In genomic region chr13:6341102-6341737, GRCm38 (mm10) we compare ENCODE assay signal across 10 mouse cellular contexts.
DNase-seq lines count a peak whose midpoint lies in the region; ATAC-seq and TF ChIP-seq lines count a peak whose summit lies in the region.
"Had no signal": no experiment of that assay in that cellular context is flagged by ENCODE, and none has a peak within 500 bp of the region (broad histone marks: within the 10 kb centered on the region; RNA-seq: fewer than 3 reads in every experiment).

No protein-coding gene starts in this region.

- H3K4me3 ChIP-seq in neural tube, embryonic 13.5 days, result no peak overlapping the region
- no peak overlapping the region for H3K4me3 ChIP-seq in limb, embryonic 10.5 days
- H3K4me3 ChIP-seq in kidney, adult 2 months (ENCODE audit: insufficient read depth, low read depth, low read length), result no peak overlapping the region

- WGBS in neural tube, embryonic 13.5 days, result 43% methylated on average over 3 of the region's 3 CpGs
- 87% methylated on average over 3 of the region's 3 CpGs for WGBS in limb, embryonic 10.5 days
- 59% methylated on average over 3 of the region's 3 CpGs for WGBS in kidney, adult 2 months

- H3K36me3 ChIP-seq in neural tube, embryonic 13.5 days, result no peaks in the 10 kb centered on the region
- H3K36me3 ChIP-seq in limb, embryonic 10.5 days, result no peaks in the 10 kb centered on the region
- H3K36me3 ChIP-seq in kidney, adult 2 months (ENCODE audit: control insufficient read depth, insufficient read depth, low read length), result no peaks in the 10 kb centered on the region

- no peak for TF ChIP-seq POLR2A in kidney, adult 2 months (IDR thresholded peaks at IDR 0.05; ENCODE audit: low read depth, low read length)

- TF ChIP-seq CTCF in kidney, adult 2 months (conservative IDR thresholded peaks at IDR 0.05; ENCODE audit: insufficient read depth, insufficient read length, low read depth, low read length), result no peak

- H3K27ac ChIP-seq in neural tube, embryonic 13.5 days (replicated peaks), result no peak overlapping the region
- no peak overlapping the region for H3K27ac ChIP-seq in limb, embryonic 10.5 days
- no peak overlapping the region for H3K27ac ChIP-seq in kidney, adult 2 months (ENCODE audit: insufficient read depth, low read depth, low read length)
- H3K27ac ChIP-seq: macrophage had no signal

- H3K27me3 ChIP-seq in neural tube, embryonic 13.5 days, result no peaks in the 10 kb centered on the region
- no peaks in the 10 kb centered on the region for H3K27me3 ChIP-seq in limb, embryonic 10.5 days (ENCODE audit: low read depth, poor library complexity, severe bottlenecking)
- no peaks in the 10 kb centered on the region for H3K27me3 ChIP-seq in kidney, adult 2 months (replicated peaks; ENCODE audit: control insufficient read depth, insufficient read depth, low read length)

- H3K4me1 ChIP-seq in neural tube, embryonic 13.5 days (replicated peaks), result peaks cover 8% of the 10 kb centered on the region; the same call in 1 of the 2 replicates
- H3K4me1 ChIP-seq in limb, embryonic 10.5 days, result no peaks in the 10 kb centered on the region
- no peaks in the 10 kb centered on the region for H3K4me1 ChIP-seq in kidney, adult 2 months (ENCODE audit: control insufficient read depth, insufficient read depth, low read length)

- no peak overlapping the region for H3K4me2 ChIP-seq in neural tube, embryonic 13.5 days

- H3K9me3 ChIP-seq in neural tube, embryonic 13.5 days, result no peaks in the 10 kb centered on the region
- H3K9me3 ChIP-seq in limb, embryonic 10.5 days (replicated peaks), result no peaks in the 10 kb centered on the region

- peak; percentile 80 for ATAC-seq in neural tube, embryonic 13.5 days (ENCODE audit: low read depth)

- peak; percentile 4 for DNase-seq in cerebellum, adult 9-11 months
- DNase-seq in cerebellum, postnatal 4 days (ENCODE audit: low spot score in 2 of 2), result no peak
- no peak for DNase-seq in neural tube, embryonic 10.5 days (ENCODE audit: extremely low spot score, low spot score)
- DNase-seq in left cerebral cortex, adult 9 months (ENCODE audit: low spot score in 2 of 2), result peak; percentile 70 to 84
- DNase-seq in limb, embryonic 10.5 days (ENCODE audit: low spot score), result no peak
- no peak for DNase-seq in kidney, adult 2 months
- no peak for DNase-seq in spleen, postnatal 4 days (ENCODE audit: low spot score in 2 of 2)
- DNase-seq: gastrocnemius, postnatal 36 days had no signal

- no peak overlapping the region for H3K9ac ChIP-seq in neural tube, embryonic 13.5 days

Comparison
In these comparisons a context has a peak if more than half of its experiments do, and no peak if none do; other contexts are left out.
1. DNase-seq: peak in cerebellum, adult 9-11 months (single experiment) and left cerebral cortex, adult 9 months (2 of 2); none in cerebellum, postnatal 4 days (0 of 2), neural tube, embryonic 10.5 days (single experiment), limb, embryonic 10.5 days (single experiment), kidney, adult 2 months (single experiment) and spleen, postnatal 4 days (0 of 2).